Mouse (Mus musculus) T-helper 17 cell (primary cell): ENCODE measurements at regions not wholly inside any gene's neighbourhood (a gene's known extent, or its start where the extent isn't known, plus 50 kb on each side); places are given as distances from the start of the nearest gene placed in this dataset.

Experiments used
- in situ Hi-C, 2 experiments: fragments of 300-600 bp; cut with MboI, MseI; formaldehyde crosslinking; loops; 1 replicate in 1 of 2; 2 replicates in 1 of 2; pipeline ENCODE4 v1.15.1; 2025; ENCODE audit warnings: high pct_unique_total_duplicates in 2 of 2

- in situ Hi-C loops = no loop called here
These were observed 417.6 kb upstream of the Zeb2 start for GRCm38 (mm10) chr2:45534806-45535205.

DNA sequence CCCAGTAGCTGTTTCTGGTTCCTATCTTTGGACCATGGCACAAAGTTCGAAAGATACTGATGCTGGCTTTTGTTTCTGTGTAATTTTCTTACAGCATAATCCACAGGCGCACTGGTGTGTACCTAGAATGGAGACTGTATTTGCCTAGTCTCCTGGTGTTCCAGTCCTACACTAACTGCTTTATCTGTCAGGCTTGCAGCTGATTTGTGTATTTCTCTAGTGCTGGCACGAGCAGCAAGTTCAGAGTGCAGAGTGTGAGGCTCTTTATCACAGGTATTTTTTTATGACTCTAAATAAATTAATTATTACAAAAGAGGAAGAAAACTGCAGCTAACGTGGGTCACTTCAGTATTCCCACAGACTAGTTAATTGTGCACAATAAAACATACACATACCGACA lies 405.1 kb upstream of the Zeb2 start:
- in situ Hi-C loops = no loop called here

DNA sequence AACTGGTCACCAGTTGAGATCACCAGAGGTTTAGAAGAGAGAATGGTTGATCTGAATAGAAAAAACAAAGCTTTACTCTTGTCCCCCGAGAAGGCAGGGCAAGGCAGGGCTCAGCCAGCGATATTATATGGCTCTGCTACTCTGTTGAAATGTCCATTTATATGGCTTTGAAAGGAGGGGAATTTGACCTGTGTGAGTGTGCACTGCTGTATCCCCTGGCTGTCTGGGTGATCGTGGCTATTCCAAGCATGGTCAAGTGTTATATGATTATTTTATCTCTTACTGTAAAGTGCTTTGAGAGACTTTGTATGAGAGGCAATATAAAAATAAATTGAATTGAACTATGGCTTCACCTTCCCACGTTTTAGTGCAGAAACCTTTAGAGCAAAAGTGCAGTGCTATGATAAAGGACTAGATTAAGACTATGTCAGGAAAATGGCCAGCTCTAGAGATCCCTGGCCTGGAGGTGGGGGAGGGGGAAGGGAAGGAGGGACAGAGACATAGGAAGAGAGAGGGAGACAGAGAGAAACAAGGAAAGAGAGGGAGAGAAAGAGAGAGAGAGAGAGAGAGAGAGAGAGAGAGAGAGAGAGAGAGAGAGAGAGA lies 402.5 kb upstream of the Zeb2 start:
- in situ Hi-C loops = no loop called here

- in situ Hi-C loops = no loop called here
These were observed 397.3 kb upstream of the Zeb2 start for GRCm38 (mm10) chr2:45514290-45515180.

- in situ Hi-C loops = no loop called here
These were observed 395.7 kb upstream of the Zeb2 start for GRCm38 (mm10) chr2:45512852-45513251.

DNA sequence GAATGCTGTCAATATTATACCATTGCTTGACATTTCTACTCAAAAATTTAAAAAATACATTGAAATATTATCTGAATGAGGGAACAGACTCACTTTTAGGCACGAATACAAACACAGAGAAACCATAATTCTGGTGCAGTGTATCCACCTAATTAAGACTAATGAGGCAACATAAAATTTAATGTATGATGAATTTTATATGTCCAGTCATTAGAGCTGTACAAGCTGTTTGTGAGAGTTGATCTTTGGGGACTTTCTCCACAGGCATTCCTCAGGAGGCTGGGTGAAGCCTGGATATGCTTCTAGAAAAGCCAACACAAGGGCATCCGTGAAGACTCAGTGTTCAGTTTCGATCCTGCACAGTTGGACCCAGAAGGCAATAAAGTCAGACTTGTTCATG lies 394.6 kb upstream of the Zeb2 start:
- in situ Hi-C loops = no loop called here

DNA sequence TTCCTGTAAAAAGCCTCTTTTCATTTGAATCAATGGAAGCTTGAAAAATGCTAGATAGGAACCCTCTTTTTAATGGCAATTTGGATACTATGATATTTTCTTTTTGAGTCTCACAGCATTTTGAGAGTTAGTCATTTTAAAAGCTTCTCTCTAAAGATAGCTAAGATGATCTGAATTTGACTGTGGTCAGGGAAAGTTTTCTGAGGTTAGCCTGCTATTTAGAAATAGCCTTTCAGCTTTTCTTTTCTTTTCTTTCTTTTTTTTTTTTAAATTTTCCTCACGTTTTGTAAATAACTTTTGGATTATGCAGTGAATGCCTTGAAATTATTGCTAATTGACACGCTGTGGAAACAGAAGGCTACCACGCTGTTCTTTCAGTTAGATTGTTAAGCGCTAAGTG lies 387.3 kb upstream of the Zeb2 start:
- in situ Hi-C loops = no loop called here

GRCm38 (mm10) chr2:45493656-45494055 lies 376.5 kb upstream of the Zeb2 start:
- in situ Hi-C loops = no loop called here

DNA sequence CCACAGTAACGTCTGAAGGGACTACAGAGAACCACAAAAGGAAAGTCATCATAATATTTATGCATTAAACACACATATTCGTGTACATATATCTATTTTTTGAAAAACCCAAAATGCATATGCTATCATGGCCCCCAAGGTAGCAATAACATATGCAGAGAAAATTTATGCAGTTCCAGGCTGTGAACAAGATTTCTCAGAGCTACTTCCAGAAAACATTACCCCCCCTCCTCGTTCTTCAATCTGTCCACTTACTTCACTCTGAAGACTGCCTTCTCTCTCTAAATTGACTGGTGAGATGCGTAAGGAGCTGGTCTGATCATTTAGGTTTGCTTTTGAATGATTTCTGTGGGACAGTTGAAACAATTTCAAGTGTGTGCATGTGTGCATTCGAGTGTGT lies 369.3 kb upstream of the Zeb2 start:
- in situ Hi-C loops = no loop called here

DNA sequence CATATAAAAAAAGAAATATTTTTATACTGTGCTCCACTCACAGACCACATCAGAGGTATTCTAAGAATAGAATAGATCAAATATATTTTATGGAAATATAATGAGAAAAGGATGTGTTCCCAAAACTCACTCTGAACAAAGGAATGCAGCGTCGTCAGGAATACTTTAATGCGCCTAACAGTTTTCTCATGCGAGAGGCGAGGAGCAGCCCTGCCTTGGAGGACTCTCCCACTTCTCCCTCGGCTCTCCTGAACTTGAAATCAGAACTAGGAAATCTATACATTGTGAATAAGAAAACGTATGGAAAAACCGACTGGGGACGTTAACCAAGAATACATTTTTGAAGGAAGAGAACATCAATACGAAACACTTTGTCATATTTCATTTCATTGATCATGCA lies 368.3 kb upstream of the Zeb2 start:
- in situ Hi-C loops = no loop called here

- in situ Hi-C loops = no loop called here
These were observed 363.5 kb upstream of the Zeb2 start for GRCm38 (mm10) chr2:45480671-45481070.

DNA sequence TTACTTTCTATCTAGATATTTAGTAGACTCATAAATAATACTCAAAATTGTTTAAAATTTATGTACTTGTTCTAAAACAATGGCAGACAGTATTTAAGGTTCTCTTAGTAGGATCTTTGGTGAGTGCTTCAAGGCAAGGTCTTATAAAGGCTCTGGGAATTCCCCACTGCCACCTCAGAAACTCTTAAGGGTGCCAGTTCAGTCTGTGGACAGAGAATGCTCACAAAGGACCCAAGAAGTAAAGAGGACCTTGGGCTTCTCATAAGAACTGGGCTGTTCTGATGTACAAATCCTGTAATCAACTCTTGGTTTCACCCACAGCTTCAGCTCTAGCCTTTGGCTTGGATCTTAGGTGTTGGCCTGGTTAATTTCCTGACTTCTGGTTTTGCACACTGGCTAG lies 358.8 kb upstream of the Zeb2 start:
- in situ Hi-C loops = no loop called here

DNA sequence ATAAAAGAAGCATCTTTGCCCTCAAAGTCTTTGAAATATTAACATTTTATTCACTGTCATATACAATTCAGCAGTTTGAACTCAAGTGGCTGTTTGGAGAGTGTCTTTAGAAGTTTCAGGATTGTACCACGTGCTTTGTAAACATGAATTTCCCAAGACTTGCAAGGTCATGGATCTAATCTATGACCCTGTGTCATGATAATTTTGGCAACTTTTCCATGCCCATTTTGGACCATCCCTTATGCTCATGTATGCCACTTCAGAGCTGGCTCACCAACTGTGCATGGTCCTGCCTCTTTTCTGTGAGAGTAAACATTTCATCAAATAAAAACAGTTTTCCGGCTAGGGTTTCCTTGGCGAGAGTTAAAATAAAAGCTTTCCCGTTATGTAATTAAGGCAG lies 347.1 kb upstream of the Zeb2 start:
- in situ Hi-C loops = no loop called here

DNA sequence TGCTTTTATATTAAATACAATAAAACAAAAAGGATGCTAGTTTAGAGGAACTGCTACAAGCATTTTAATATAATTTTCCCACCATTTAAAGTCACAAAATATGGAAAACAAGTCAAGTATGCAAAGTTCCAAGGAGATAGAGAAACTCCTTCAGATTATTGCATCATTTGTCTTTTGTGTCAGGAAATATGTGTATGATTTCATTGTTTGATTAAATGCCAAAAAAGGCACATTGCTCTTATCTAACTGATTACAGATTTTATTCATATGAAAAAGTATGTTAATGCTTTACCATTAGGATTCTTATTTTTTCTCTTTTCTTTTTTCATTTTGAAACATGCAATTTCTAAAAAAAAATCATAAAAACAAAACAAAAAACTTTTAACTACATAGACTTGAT lies 342.2 kb upstream of the Zeb2 start:
- in situ Hi-C loops = no loop called here

DNA sequence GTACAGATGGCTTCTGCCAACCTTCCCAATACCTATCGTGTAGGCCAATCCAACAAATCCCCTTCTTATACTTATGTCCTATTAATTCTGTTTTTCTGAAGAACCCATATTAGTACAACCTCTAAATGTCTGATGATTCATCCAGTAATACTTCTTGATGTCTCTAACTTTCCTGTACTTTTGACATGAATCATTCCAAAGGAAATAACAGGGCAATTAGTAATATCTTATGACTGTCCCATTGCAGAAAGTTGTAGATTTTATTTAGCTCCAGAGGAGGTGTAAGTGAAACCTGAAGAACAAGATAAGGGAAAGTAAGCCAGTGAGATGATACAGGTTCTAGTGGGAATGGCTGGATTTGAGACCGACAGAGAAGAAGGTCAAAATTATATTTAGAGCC lies 337.6 kb upstream of the Zeb2 start:
- in situ Hi-C loops = no loop called here

GRCm38 (mm10) chr2:45439146-45439545 lies 322.0 kb upstream of the Zeb2 start:
- in situ Hi-C loops = no loop called here

- in situ Hi-C loops = no loop called here
These were observed 321.5 kb upstream of the Zeb2 start for GRCm38 (mm10) chr2:45438739-45439138.

GRCm38 (mm10) chr2:45435261-45435980 lies 318.2 kb upstream of the Zeb2 start:
- in situ Hi-C loops = no loop called here

DNA sequence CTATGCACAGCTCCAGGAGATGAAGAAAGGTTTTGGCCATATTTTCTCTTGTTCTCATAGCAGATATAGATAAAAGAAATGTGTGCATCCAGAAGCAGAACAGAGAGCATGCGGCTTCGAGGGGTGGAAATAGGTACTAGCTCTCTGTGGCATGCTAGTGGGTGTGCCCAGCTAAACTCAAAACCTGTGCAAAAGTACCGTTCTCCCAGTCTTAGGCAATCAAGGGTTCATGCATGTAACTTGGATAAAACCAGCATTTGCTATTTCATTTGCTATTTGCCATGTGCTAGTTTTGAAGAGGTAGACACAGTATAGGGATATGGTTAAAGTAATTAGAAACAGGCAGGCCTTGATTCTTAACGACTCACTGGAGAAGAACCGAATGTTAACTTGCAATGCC lies 317.6 kb upstream of the Zeb2 start:
- in situ Hi-C loops = no loop called here

DNA sequence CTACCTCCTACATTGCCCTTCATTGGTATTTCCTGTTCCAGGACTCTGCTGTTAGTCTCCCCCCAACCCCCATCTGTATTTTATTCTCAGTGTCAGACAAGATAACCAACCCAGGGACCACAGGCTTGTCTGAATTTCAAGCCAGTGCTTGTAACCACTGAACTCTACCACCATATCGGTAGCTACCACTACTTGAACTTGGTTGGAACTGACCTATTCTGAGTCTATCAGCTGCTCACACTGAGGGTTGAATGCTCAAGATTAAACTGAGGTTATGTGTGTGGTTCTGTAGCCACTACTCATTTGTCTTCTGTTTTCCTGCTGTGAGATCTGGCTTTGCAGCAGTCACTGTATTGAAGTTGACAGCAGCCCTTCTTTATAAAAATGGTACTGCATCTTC lies 317.0 kb upstream of the Zeb2 start:
- in situ Hi-C loops = no loop called here

DNA sequence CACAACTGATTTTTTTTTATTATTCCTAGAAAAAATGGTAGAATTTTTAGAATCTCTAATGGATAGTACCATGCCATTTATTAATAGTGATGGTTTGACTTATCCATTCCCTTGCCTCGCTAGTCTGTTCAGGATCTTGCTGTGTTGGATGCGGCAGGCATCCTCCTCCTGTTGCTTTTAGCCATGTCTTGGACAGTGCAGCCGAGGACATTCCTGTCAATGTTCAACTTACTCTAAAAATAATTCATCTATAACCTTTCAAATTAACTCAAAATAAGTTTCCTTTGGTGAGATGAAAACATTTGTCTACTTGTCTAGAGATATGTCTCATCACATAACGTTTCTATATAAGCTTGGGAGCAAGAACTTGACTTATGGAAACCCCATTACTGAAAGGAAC lies 314.2 kb upstream of the Zeb2 start:
- in situ Hi-C loops = no loop called here

DNA sequence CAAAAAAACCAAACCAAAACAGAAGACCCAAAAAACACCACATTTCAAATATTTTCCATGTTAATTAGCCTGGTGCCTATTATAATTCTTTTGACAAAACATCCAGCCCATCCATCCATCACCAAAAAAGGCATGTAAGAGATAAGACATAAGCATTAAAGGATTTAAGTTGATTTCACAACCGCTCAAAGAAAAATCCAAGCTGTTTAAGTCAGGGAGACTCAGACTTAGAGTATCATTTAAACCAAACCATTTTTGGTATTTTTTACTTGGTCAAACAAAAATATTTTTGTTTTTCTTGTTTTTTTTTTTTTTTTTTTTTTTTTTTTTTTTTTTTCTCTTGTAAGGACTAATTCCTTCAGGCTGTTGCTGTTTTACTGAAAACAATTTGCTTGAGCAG lies 304.6 kb upstream of the Zeb2 start:
- in situ Hi-C loops = no loop called here

GRCm38 (mm10) chr2:45408136-45408535 lies 290.9 kb upstream of the Zeb2 start:
- in situ Hi-C loops = no loop called here
